Mouse (Mus musculus): ENCODE measurements around the gene Msl3l2. TPM values are rescaled to one million over a fixed set of nuclear protein-coding genes. Genes with fewer than 3 reads are reported as not detected.

Gene Msl3l2
- total RNA-seq, 2 experiments from 2014 or later = 6.5 to 7.8 TPM

Other genes starting within 250 kb of the Msl3l2 start
- gene Tbc1d32, start 121.8 kb downstream of the Msl3l2 start, total RNA-seq (2021) = 1 to 10 TPM; 5.3 to 6.2 TPM